Mouse (Mus musculus) bone marrow macrophage, adult 2 months (primary cell): ENCODE measurements around the gene Ttc23.

Experiments used
- CTCF ChIP-seq: IDR thresholded peaks from 2 replicates; pipeline ENCODE4 v1.5.1; 2012; ENCODE audit warnings: low read depth, mild to moderate bottlenecking, low read length, moderate library complexity
- POLR2A ChIP-seq: IDR thresholded peaks from 2 replicates; pipeline ENCODE4 v1.6.1; 2012; ENCODE audit warnings: mild to moderate bottlenecking, low read depth, low read length, borderline replicate concordance

DNA sequence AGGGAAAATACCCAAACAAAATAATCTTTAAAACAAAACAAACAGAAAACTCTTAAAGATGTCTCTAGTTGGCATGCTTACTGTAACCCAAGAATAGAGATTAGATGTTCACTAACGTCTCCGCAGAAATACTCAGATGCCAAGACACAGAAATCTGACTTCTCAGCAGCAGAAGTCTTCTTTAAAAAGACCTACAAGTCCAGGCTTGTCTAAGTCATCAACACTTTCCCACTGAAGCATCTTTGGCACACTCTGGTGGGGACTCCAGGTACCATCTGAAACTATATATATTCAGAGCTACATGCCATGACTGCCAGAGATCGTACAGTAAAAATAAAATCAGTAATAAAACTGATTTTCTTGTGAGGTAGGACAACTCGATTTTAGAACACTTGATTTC lies 27.4 kb upstream of the Ttc23 start:
- no peak for TF ChIP-seq CTCF
- no peak for TF ChIP-seq POLR2A
